Mouse (Mus musculus) gonadal fat pad, adult 2 months (tissue): ENCODE measurements at regions not wholly inside any gene's neighbourhood (a gene's known extent, or its start where the extent isn't known, plus 50 kb on each side); places are given as distances from the start of the nearest gene placed in this dataset.

Source experiments
- DNase-seq: peaks from one replicate; pipeline ENCODE4 v3.0.0-alpha.2; 2012; ENCODE audit warnings: low read depth

DNA sequence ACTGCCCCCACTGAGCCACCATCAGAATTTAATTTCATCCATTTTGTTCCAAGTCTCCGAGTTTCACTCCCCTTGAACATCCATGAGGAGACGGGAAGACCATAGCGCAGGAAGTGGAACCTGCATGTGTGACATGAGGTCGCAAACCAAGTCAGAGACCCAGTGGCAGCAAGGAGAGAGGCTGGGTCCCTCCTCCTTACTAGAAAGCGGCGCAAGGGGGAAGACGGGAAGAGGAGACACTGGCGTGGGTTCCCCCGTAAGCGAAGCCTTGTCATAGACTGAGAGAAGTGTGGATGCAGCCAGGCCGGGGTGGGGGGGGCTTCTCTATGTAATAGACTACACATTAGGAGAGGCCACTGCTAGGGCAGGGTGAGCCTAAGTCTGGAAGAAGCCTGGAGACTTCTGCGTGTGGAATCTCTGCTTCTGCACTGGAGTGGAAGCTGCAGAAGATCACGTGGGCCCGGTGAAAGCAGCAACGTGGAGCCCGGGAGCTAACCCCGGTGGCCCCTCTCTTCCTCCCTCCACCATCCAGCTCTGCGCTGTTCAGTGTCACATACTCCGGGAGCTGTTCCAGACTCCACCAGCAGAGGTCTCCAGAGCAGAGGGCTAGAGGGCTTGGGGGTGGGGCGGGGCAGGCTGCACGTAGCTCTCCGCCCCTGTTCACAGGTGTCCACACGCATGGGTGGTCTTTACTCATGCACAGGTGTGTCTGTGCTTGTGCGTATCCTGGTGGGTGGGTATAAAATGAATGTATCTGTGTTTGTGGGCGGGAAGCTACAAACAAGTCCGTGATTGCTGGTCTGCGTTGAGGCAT is 159.4 kb downstream of the Zfp36l2 start:
- no peak for DNase-seq

- no peak for DNase-seq
Measured at GRCm38 (mm10) chr17:84027275-84027674, 160.5 kb downstream of the Zfp36l2 start.

DNA sequence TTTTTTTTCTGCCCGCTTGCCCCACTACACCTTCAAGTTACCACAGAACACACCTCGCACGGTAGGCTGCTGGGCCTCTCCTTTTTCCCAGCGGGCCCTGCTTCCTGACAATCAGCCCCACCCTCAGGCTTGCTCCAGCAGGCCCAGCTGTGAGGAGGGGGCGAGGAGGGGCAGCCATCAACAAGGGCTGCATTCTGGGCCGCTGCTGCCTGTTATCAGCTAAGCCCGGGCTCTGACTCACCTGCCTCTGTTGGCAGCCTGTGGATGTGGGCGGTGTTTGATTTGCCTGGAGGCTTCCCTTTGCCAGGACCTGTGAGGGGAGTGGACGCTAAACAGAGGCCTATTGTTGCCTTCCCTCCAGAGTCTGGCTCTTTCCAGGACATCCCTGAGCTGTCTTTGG is 161.6 kb downstream of the Zfp36l2 start:
- no peak for DNase-seq

DNA sequence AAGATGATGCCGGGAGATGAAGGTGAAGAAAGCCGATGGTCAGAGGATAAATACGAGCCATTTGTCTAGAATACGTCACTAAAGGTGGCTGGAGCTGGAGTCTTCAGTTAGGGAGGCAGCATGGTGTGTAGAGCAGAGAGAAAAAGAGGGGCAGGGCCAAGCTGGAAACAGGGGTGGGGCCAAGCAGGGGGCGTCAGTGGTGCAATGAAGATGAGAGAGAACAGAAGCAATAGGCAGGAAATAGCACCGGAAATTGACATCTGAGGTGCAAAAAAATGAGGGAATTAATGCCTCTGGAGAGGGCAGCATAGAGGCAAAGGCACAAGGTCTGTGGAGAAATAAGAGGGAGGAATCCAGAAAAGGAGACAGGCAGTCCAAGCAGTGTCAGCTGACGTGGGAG is 165.4 kb downstream of the Zfp36l2 start:
- DNase-seq = no peak

- DNase-seq = no peak
Measured at GRCm38 (mm10) chr17:84018817-84019216, 168.9 kb downstream of the Zfp36l2 start.

DNA sequence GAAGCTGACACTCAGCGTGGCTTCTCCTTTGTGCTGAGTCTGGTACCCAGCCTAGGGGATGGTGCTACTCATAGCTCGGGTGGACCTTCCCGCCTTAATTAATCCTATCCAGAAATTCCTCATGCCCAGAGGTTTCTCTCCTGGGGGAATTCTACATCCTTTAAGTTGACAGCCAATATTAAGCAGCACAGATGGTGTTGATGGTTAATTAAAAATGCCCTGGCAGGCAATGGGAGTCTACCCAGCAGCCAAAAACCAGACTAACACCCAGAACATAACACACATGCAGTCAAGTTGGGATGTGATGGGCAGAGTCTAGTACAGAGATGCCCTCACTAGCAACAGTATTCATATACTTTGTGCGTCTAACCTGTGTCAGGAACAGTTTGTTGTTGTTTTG is 169.9 kb downstream of the Zfp36l2 start:
- DNase-seq = no peak

DNA sequence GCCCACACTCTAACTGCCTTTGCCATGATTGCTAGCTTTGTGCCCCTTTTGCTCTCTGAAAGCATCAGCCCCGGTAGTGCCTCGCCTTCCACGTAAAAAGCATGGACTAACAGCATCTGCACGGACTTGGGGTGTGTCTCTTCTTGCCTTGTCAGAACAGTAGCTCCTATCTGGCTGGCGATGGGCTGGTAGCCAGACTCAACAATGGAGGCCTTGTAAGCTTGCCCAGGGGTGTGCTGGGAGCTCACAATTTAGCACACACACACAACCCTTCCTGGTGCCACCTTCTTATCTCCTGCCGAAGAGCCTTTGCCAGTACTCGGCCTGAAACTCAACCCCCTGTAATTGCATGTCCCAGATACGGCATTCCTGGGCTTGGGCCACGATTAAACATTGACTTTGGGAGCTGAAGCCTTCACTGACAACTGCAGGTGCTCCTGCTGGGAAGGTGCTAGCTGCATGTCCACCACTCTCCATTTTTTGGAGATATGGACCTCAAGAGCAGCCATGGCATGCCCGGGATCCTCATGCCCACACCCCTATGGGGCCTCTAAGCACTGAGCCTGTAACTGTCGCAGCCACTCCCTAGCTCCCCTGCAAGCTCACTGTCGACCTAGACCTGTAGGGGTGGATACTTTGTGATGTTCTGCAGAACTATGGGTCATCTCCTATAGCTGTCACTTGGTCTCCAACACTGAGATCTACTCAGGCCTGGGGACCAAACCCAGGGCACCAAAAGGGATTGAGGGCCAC is 166.7 kb upstream of the Haao start:
- no peak for DNase-seq

DNA sequence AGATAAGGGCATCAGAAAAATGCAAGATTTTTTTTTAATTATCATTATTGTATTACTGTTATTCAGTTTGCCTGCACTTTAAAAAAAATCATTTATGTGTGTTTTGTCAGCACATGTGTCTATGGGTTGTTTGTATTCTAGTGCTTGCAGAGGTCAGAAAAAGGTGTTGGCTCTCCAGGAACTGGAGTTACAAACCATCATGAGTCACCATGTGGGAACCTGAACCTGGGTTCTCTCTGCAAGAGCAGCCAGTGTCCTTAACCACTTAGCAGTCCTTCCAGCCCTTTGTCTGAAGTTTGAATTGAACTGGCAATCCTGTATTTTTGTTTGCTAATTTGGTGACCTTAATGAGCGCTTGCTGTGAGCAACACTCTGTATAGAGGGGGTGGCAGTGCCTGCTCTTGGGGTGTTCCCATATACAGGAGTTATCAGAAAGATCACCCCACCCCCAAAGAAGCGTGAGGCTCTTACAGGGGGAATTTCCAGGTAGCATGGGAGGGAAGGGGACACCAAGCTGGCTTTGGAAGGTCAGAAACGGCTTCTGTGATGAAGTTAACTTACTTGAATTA is 162.8 kb upstream of the Haao start:
- DNase-seq = no peak

GRCm38 (mm10) chr17:84009966-84010365 is 162.2 kb upstream of the Haao start:
- no peak for DNase-seq

GRCm38 (mm10) chr17:84009194-84009593 is 161.4 kb upstream of the Haao start:
- DNase-seq = no peak

- no peak for DNase-seq
Measured at GRCm38 (mm10) chr17:84008682-84009052, 160.9 kb upstream of the Haao start.

DNA sequence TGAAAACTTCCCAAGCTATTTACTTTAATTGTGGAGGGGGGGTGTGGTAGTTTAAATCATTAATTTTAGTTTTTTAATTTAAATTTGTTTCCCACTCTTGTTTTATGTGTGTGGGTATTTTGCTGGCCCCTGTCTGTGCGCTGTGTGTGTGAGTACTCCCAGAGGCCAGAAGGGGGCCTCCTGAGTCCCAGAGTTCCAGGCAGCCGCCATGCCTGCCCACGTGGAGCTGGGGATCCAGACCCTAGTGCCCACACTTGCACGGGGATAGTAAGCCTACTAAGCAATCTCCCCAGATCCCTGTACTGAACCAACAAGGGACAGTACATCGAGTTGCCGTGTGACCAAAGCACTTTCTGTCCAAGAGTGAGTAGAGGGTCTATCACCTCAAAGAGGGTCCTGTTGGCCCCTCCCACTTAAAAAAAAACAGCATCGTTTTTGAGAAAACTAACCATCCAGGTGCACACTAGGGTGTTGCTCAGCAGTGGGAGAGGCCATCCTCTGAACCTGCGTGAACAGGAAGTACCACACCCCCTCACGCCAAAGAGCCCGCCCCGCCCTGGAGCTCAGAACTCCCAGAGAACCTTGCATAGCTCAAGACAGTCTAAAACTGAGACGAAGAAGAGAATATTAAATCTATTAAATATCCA is 160.4 kb upstream of the Haao start:
- DNase-seq = no peak

- no peak for DNase-seq
Measured at GRCm38 (mm10) chr17:84006748-84007147, 159.0 kb upstream of the Haao start.

DNA sequence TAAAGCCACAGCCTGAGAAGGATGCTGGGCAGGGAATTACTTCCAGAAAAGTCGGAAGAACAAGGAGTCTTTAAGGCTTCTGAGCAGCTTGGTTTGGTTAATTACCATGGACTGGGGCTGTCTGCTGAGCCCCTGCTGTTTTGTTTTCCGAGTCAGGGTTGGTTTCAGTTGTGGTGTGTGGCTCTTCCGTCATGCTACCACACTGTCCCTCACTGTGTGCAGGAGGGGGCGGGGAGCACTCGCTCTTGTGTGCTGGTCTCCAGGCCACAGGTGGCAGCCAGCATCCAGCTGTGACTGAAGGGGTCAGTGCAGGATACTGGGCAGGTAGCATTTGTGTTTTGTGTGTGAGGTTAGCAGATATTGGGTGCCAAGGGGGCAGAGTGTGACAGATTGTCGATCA is 156.5 kb upstream of the Haao start:
- no peak for DNase-seq

DNA sequence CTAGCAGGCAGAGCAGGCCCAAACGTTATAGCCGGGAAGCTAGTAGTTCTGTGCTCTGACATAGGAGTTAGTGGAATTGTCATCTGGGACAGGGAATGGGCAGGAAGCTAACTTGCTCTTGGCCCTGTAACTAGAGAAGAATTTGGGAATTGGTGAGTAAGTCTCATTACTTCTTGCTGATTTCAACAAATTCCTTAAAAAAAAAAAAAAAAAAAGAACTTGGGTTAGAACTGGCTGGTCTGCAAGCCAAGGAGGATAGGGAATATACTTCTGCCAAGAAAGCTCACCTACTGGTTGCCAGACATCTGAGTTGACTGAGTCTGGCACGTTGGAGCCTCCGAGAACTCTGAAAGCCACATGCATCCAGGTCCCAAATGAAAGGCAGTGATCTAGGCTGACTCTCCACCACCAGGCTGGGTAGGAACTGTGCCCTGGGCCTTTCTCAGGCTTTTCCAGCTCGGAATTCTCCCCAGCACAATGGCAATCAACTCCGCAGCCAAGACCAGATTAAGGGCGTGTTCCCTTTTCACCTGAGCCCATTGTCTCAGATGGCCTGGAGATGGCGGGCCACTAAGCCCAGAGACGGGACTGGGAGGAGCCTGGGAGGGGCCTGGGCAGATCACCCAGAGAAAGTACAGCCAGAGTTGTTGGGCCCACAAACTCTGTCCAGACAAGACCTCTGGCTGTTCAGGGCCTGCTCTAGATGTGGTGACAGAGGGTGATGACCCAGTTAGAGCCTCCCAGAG is 155.9 kb upstream of the Haao start:
- DNase-seq = peak; percentile 64

- no peak for DNase-seq
Measured at GRCm38 (mm10) chr17:84002939-84003338, 155.2 kb upstream of the Haao start.

DNA sequence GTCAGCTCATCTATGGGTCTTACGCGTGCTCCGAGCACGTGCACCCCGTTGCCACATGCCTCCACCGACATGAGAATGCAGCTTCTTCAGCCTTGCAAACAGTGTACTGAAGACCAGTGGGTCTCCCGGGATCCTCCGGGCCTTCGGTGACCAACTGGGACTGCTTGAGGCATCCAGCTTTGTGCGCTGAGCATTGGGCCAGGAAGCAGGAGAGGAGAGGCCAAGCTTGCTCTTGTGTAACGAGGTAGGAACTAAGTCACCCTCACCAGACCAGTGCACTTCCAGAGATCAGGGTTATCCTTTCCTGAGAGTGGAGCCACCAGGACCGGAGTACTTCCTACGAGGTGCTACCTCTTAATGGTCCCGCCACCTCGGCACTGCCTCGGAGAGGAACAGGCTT is 154.6 kb upstream of the Haao start:
- no peak for DNase-seq

DNA sequence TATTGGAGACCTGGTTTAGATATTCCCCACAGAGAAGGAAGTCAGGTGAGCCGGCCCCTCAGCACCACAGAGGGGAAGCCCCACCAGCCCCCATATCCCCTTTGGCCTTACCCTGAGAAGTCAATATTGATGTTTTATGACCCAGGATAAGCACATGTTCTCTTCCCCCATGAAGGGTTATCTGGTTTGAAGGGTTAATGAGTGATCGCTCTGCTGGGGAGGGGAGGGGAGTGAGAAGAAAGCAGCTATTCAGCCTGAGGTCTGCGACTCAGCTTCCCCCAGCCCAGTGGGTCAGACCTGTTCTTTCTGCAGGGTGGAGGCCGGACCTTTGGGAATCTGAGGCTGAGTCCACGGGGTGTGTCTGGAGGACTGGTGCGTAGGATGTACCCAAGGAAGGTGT is 152.4 kb upstream of the Haao start:
- DNase-seq = no peak

- no peak for DNase-seq
Measured at GRCm38 (mm10) chr17:83998972-83999545, 151.3 kb upstream of the Haao start.

DNA sequence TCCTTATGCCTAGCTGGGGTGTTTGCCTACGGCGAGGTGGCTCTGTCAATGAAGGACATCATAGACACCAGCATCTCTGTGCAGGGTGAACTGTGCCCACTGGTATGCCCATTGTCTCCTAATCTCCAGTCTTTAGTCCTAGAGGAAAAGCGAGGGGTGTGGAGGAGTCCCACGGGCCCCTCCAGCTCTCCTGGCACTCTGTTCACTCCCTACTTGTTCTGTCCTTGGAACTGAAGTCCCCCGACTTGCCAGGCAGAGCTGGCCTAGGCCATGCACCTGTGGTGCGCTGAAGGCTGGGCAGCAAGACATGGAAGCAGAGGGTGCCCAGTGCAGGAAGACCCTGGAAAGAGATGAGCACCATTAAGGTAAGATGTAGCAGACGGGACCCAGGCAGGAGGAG is 150.6 kb upstream of the Haao start:
- DNase-seq = no peak

GRCm38 (mm10) chr17:83997778-83998177 is 150.0 kb upstream of the Haao start:
- DNase-seq = no peak
